Mouse (Mus musculus) kidney, adult 2 months (tissue): ENCODE measurements around the gene Smad6. TPM values are rescaled to one million over a fixed set of nuclear protein-coding genes. Genes with fewer than 3 reads are reported as not detected.

ENCODE experiments used
- DNase-seq: peaks from one replicate; pipeline ENCODE4 v3.0.0; 2021
- H3K27ac ChIP-seq: fragments of 200-500 bp; 2 replicates; pipeline ENCODE4 v1.5.1; 2012; ENCODE audit warnings: low read depth, low read length, control low read depth, inconsistent platforms; ENCODE audit not compliant: insufficient read depth
- H3K27me3 ChIP-seq: fragments of 200-500 bp; replicated peaks from 2 replicates; pipeline ENCODE4 v1.6.1; 2012; ENCODE audit warnings: mild to moderate bottlenecking, moderate library complexity, low read length, inconsistent platforms; ENCODE audit not compliant: control insufficient read depth, insufficient read depth
- H3K36me3 ChIP-seq: fragments of 200-500 bp; 2 replicates; pipeline ENCODE4 v1.6.1; 2012; ENCODE audit warnings: mild to moderate bottlenecking, moderate library complexity, low read length, inconsistent platforms; ENCODE audit not compliant: control insufficient read depth, insufficient read depth
- H3K4me1 ChIP-seq: fragments of 200-500 bp; 2 replicates; pipeline ENCODE4 v1.6.1; 2011; ENCODE audit warnings: low read length; ENCODE audit not compliant: control insufficient read depth, insufficient read depth
- H3K4me3 ChIP-seq: fragments of 200-500 bp; 2 replicates; pipeline ENCODE4 v1.5.1; 2011; ENCODE audit warnings: mild to moderate bottlenecking, low read depth, low read length, control low read depth; ENCODE audit not compliant: insufficient read depth
- CTCF ChIP-seq: fragments of 200-500 bp; conservative IDR thresholded peaks from 2 replicates; pipeline ENCODE4 v1.5.1; 2011; ENCODE audit warnings: low read depth, mild to moderate bottlenecking, control low read depth, low read length, moderate library complexity, mixed read lengths; ENCODE audit not compliant: insufficient read depth, insufficient read length
- POLR2A ChIP-seq: fragments of 200-500 bp; IDR thresholded peaks from one replicate; pipeline ENCODE4 v1.6.1; 2011; ENCODE audit warnings: low read depth, low read length, control low read depth
- WGBS: fragments of 180-500 bp; shearing (Covaris S2); methylation state at CpG from one replicate; pipeline ENCODE4 v1.1.7; 2018; 5-methylcytosine and 5-hydroxymethylcytosine counted together
- polyA plus RNA-seq: library from polyadenylated mRNA; depleted of rRNA; stranded (reverse); fragments of >200 nt; gene quantifications from 2 replicates; pipeline ENCODE4 v1.2.3, GENCODE M21; 2012

Gene Smad6
- polyA plus RNA-seq, 1 experiment: 15.9 TPM

GRCm38 (mm10) chr9:64016092-64016491 is 5.8 kb downstream of the Smad6 start:
- DNase-seq: no peak
- H3K27me3 ChIP-seq: no peaks in the 10 kb centered on the region
- WGBS: 66% methylated on average over 7 of the region's 7 CpGs
- TF ChIP-seq POLR2A: no peak
- TF ChIP-seq CTCF: no peak
- H3K27ac ChIP-seq: no peak overlapping the region
- no peaks in the 10 kb centered on the region for H3K36me3 ChIP-seq
- H3K4me1 ChIP-seq: peaks cover 3% of the 10 kb centered on the region; the same call in 1 of the 2 replicates
- H3K4me3 ChIP-seq: no peak overlapping the region

- Histone ChIP-seq H3K4me1 (peaks cover 3% of the 10 kb centered on the region; the same call in 1 of the 2 replicates), H3K36me3 (no peaks in the 10 kb centered on the region), H3K27ac (no peak overlapping the region), H3K4me3 (no peak overlapping the region), H3K27me3 (no peaks in the 10 kb centered on the region)
- no peak for DNase-seq
- 68% methylated on average over 6 of the region's 6 CpGs for WGBS
- TF ChIP-seq CTCF: no peak
- no peak for TF ChIP-seq POLR2A
These were observed 7.1 kb downstream of the Smad6 start for GRCm38 (mm10) chr9:64014801-64015200.

- no peaks in the 10 kb centered on the region for H3K36me3 ChIP-seq
- H3K27ac ChIP-seq: no peak overlapping the region
- no peaks in the 10 kb centered on the region; the same call in 1 of the 2 replicates for H3K4me1 ChIP-seq
These were observed 10.5 kb downstream of the Smad6 start for GRCm38 (mm10) chr9:64011356-64011755.

GRCm38 (mm10) chr9:64002981-64003380 is 18.9 kb downstream of the Smad6 start:
- TF ChIP-seq CTCF: no peak
- no peak overlapping the region for H3K27ac ChIP-seq
- no peak for DNase-seq
- peaks cover 13% of the 10 kb centered on the region for H3K4me1 ChIP-seq
- H3K4me3 ChIP-seq: no peak overlapping the region
- 90% methylated on average over 7 of the region's 7 CpGs for WGBS
- H3K36me3 ChIP-seq: no peaks in the 10 kb centered on the region
- H3K27me3 ChIP-seq: no peaks in the 10 kb centered on the region

More at GRCm38 (mm10) chr9:64011356-64011755, 10.5 kb downstream of the Smad6 start:
- TF ChIP-seq CTCF (0 out of 2 replicates have a peak, but pooled peaks have one; percentile 23), POLR2A (no peak)
- H3K4me3 ChIP-seq: no peak overlapping the region
- DNase-seq: no peak
- WGBS: 100% methylated on average over 1 of the region's 1 CpGs
- H3K27me3 ChIP-seq: no peaks in the 10 kb centered on the region

- 69% methylated on average over 7 of the region's 7 CpGs for WGBS
- no peaks in the 10 kb centered on the region for H3K27me3 ChIP-seq
- peaks cover 13% of the 10 kb centered on the region for H3K4me1 ChIP-seq
- H3K4me3 ChIP-seq: no peak overlapping the region
- no peak for DNase-seq
- H3K27ac ChIP-seq: no peak overlapping the region
- TF ChIP-seq CTCF: no peak
- no peak for TF ChIP-seq POLR2A
- H3K36me3 ChIP-seq: no peaks in the 10 kb centered on the region
These were observed 20.8 kb downstream of the Smad6 start for GRCm38 (mm10) chr9:64001081-64001480.

- DNase-seq: no peak
- Histone ChIP-seq H3K36me3 (no peaks in the 10 kb centered on the region), H3K27me3 (no peaks in the 10 kb centered on the region), H3K4me1 (peaks cover 13% of the 10 kb centered on the region), H3K4me3 (no peak overlapping the region), H3K27ac (no peak overlapping the region)
- 73% methylated on average over 5 of the region's 5 CpGs for WGBS
- no peak for TF ChIP-seq CTCF
These were observed 21.8 kb downstream of the Smad6 start for GRCm38 (mm10) chr9:64000085-64000484.

- WGBS: 49% methylated on average over 9 of the region's 9 CpGs
- Histone ChIP-seq H3K36me3 (no peaks in the 10 kb centered on the region), H3K4me1 (peaks cover 13% of the 10 kb centered on the region), H3K27ac (no peak overlapping the region), H3K27me3 (no peaks in the 10 kb centered on the region), H3K4me3 (no peak overlapping the region)
- no peak for TF ChIP-seq CTCF
- no peak for TF ChIP-seq POLR2A
- no peak for DNase-seq
These were observed 22.7 kb downstream of the Smad6 start for GRCm38 (mm10) chr9:63999194-63999593.
